Mouse (Mus musculus) heart, adult 8-10 months (tissue): ENCODE data around the gene Ssna1. TPM values are rescaled to one million over a fixed set of nuclear protein-coding genes. Genes with fewer than 3 reads are reported as not detected.
A peak's percentile ranks its signal among the peaks of the same experiment; 100 is the strongest.

ENCODE experiments used
- DNase-seq: peaks from one replicate; pipeline ENCODE4 v3.0.0; 2022; ENCODE audit warnings: low spot score
- total RNA-seq, 4 experiments: library from RNA; stranded (reverse); gene quantifications; 2 replicates each; pipeline ENCODE4 v1.2.4; 2022

The Ssna1 gene
- total RNA-seq, 4 experiments from 2014 or later = 39.5 to 47.1 (median 40.1) TPM

DNA sequence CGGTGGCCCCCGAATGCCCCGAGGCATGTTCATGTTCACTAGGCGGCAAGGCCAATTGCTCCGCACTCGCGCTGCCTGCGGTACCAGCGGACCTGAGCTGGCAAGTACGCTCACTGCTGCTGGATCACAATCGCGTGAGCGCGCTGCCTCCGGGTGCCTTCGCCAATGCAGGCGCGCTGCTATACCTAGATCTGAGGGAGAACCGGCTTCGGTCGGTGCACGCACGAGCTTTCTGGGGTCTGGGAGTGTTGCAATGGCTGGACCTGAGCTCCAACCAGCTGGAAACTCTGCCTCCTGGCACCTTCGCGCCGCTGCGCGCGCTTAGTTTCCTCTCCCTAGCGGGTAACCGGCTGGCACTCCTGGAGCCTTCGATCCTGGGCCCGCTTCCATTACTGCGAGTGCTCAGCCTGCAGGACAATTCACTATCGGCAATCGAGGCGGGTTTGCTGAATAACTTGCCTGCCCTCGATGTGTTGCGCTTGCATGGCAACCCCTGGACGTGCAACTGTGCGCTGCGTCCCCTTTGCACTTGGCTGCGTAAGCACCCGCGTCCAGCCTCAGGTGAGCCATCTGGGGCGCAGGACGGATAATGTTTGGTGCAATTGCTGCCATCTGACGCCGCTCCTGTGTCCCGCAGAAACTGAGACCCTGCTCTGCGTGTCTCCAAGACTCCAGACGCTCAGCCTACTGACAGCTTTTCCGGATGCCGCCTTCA, 18.0 kb upstream of the Ssna1 start:
- DNase-seq = no peak

- no peak for DNase-seq
These were observed 17.4 kb upstream of the Ssna1 start, which contains the start of gene Lrrc26 for GRCm38 (mm10) chr2:25289651-25290050. TSS of gene Lrrc26 (plus strand) at chr2:25289915.

GRCm38 (mm10) chr2:25288734-25289345, 16.6 kb upstream of the Ssna1 start:
- DNase-seq = no peak

GRCm38 (mm10) chr2:25287927-25288649, 15.8 kb upstream of the Ssna1 start, which contains the start of gene Tmem210:
TSS of gene Tmem210 (plus strand) at chr2:25288145.
- DNase-seq = no peak

- no peak for DNase-seq
These were observed 14.8 kb upstream of the Ssna1 start for GRCm38 (mm10) chr2:25286837-25287636.

- no peak for DNase-seq
These were observed 14.1 kb upstream of the Ssna1 start for GRCm38 (mm10) chr2:25286314-25286713.

DNA sequence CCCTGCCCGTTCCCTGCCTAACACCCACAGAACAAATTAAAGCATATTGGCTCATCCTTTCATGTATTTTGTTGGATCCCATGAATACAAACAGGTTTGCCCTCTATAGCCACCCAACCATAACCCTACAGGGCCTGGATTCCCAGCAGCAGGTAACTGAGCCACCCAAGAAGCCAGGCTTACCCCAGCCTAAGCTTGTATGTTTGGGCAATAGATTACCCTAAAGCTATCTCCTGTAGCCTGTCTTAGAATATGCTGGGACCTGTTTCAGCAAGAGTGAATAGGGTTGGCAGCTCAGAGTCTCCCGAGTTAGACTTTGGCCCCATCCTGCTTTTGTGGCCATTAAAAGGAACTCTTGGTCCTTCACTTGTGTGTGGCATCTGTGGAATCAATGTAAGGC, 13.3 kb upstream of the Ssna1 start:
- no peak for DNase-seq

- peak; percentile 79 for DNase-seq
These were observed 7.0 kb upstream of the Ssna1 start for GRCm38 (mm10) chr2:25278928-25279882.

GRCm38 (mm10) chr2:25273010-25273409, 772 bp upstream of the Ssna1 start:
- no peak for DNase-seq

GRCm38 (mm10) chr2:25272515-25272914, 277 bp upstream of the Ssna1 start:
- no peak for DNase-seq

- no peak for DNase-seq
These were observed 4.4 kb downstream of the Ssna1 start for GRCm38 (mm10) chr2:25267746-25268309.

DNA sequence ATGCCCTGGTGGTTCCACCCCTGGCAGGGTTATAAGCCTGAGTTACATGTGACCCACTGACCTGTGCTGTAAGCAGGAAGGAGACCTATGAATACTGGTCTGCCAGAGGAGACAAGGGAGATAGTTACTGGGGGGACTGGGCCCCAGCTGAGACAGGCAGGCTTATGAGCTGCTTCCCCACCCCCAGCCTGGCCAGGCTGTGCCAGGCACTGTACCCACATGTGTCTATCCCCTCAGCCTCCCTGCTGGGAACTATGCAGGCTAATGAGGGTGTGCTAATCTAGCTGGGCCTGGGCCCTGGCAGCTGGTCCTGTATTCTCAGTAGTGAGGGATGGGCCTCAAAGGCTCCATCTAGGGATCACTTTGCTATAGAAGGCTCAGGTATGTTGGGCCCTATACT, 5.0 kb downstream of the Ssna1 start:
- no peak for DNase-seq

- DNase-seq = no peak
These were observed 5.5 kb downstream of the Ssna1 start for GRCm38 (mm10) chr2:25266720-25267119.

GRCm38 (mm10) chr2:25265897-25266656, 6.2 kb downstream of the Ssna1 start:
- no peak for DNase-seq

DNA sequence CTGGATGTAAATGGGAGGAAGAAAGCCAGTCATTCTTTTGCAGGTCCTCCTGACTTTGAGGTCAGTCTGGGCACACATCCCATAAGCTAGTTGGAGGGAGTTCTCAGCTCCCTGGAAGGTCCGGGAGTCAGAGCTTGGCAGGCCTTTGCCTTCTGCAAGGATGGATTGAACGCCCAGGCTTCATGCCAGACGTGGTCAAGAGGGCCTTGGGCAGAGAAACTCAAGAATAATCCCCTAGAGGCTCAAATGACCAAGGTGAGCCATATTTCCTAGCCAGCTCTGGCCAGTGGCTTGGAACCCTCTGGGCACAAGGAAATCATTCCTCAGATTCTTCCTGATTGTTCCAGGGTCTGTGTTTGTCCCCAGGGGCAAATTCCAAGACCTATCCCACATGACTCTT, 7.4 kb downstream of the Ssna1 start:
- DNase-seq = no peak

GRCm38 (mm10) chr2:25264286-25264660, 8.0 kb downstream of the Ssna1 start:
- no peak for DNase-seq

DNA sequence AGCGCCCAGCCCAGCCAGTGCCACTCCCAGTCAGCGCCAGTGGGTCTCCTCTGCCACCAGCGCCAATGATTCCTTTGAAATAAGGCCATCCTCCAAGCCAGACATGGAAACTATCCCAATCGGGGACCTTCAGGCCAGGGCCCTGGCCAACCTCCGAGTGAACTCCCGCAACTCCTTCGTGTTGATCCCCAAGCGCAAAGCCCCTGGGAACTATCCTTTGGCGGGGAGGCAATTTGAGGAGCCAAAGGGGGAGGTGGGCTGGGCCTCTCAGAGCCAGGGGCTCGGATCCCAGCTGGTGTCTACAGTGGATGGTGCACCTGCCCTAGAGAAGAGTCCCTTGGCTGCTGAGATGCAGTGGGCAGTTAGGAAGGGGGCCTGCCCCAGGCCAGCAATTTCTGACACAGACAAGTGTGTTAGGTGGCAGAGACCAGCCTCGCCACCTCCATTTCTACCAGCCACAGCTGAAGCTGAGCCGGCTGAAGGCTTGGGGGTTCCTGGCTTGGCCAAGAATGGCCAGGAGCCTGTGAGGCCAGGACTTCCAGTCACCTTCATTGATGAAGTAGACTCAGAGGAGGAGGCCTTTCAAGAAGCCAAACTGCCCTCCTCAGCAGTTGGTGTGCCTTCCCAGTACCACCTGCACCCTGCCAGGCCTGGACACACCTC, 8.5 kb downstream of the Ssna1 start:
- DNase-seq = no peak

DNA sequence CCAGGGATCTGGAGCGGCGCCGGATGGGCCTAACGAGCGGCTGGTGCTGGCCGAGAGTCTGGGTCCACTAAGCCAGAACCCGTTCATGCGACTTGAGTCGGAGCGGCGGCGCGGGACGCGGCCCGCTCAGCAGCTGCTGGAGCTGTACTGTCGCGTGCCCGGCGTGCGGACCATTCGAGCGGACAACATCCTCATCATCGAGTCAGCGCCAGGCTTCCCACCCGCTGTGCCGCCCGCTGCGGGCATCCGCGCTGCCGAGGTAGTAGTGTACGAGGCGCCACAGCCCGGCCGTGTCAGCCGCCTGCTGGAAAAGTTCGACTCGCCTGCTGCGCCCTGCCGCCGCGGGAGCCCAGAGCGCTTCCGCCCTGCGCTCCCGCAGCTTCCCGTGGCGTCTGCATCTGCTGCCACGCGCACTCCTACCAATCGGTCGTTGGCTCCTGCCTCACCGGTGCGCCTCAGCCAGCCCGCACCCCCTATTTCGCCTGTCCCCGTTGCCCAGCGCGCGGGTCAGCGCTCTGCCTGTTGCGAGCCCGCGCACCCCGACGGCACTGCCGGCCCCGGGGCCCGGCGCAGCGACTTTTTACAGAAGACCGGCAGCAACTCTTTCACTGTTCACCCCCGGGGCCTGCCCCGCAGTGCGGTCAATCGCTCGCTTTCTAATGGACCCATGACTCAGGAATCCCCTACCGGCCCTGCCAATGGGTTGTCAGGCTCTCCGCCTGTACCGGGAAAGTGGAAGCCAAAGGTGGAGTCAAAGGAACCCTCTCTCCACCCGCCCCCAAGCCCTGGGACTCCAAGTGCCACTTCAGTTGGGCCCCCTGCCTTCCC, 9.2 kb downstream of the Ssna1 start:
- DNase-seq = no peak
